Mouse (Mus musculus) skeletal muscle tissue, adult 2 months (tissue): ENCODE measurements around the gene Ppp1r9b.

Experiments used
- DNase-seq: peaks from one replicate; pipeline ENCODE4 v3.0.0-alpha.2; 2012; ENCODE audit warnings: low read depth, low spot score

The Ppp1r9b gene

GRCm38 (mm10) chr11:95043608-95044007, 52.8 kb downstream of the Ppp1r9b start:
- DNase-seq = no peak

GRCm38 (mm10) chr11:95044185-95044870, 53.5 kb downstream of the Ppp1r9b start:
- no peak for DNase-seq

- DNase-seq = peak; percentile 58
Observed at GRCm38 (mm10) chr11:95046980-95047680, 56.3 kb downstream of the Ppp1r9b start.

- no peak for DNase-seq
Observed at GRCm38 (mm10) chr11:95053062-95053461, 62.2 kb downstream of the Ppp1r9b start.
